14 mouse cellular contexts compared by ENCODE assay signal in genomic region chr3:132915661-132916060, GRCm38 (mm10). TPM values are rescaled to one million over a fixed set of nuclear protein-coding genes. Genes with fewer than 3 reads are reported as not detected.
"Had no signal": no experiment of that assay in that cellular context is flagged by ENCODE, and none has a peak within 500 bp of the region (broad histone marks: within the 10 kb centered on the region; RNA-seq: fewer than 3 reads in every experiment).

No protein-coding gene starts in this region.

- H3K27me3 ChIP-seq: limb, embryonic 13.5 days; neural tube, embryonic 15.5 days had no signal

- H3K9ac ChIP-seq: limb, embryonic 13.5 days; liver, embryonic 14.5 days; neural tube, embryonic 15.5 days had no signal

- H3K4me2 ChIP-seq: limb, embryonic 13.5 days; neural tube, embryonic 15.5 days had no signal

- H3K4me3 ChIP-seq: limb, embryonic 13.5 days; myocyte; neural tube, embryonic 15.5 days had no signal

- DNase-seq: kidney, adult 9 months; kidney, postnatal 36 days; layer of hippocampus, adult 9-11 months; layer of hippocampus, postnatal 36 days; left cerebral cortex, postnatal 4 days; midbrain, embryonic 14.5 days; right cerebral cortex, adult 18-20 months; thymus, postnatal 4 days had no signal

- H3K9me3 ChIP-seq: limb, embryonic 13.5 days; neural tube, embryonic 15.5 days had no signal

- H3K36me3 ChIP-seq: limb, embryonic 13.5 days; neural tube, embryonic 15.5 days had no signal

- H3K27ac ChIP-seq: kidney, postnatal 0 days; limb, embryonic 13.5 days; liver, embryonic 14.5 days; neural tube, embryonic 15.5 days had no signal

RNA-seq across cellular contexts. Expression of gene Npnt, which starts 34.4 kb away (rescaled TPM):
- total RNA-seq: megakaryocyte-erythroid progenitor cell, adult 5-6 weeks had no signal
